Mouse (Mus musculus) layer of hippocampus, postnatal 36 days (tissue): ENCODE data around the gene Lrp6. TPM values are rescaled to one million over a fixed set of nuclear protein-coding genes. Genes with fewer than 3 reads are reported as not detected.
A peak's percentile ranks its signal among the peaks of the same experiment; 100 is the strongest.

Experiments used
- DNase-seq, 2 experiments: peaks; one replicate each; pipeline ENCODE4 v3.0.0; 2022
- total RNA-seq, 2 experiments: library from RNA; stranded (reverse); gene quantifications; 2 replicates each; pipeline ENCODE4 v1.2.3; 2021

Lrp6 gene
- total RNA-seq = 10 to 100 TPM; 50.5 to 54.8 TPM

- DNase-seq = peak; percentile 80 to 81
These were observed at the start of gene Lrp6 for GRCm38 (mm10) chr6:134566818-134567485. Lrp6 (minus strand) TSS chr6:134566965.

GRCm38 (mm10) chr6:134614723-134615648 lies 48.2 kb upstream of the Lrp6 start:
- peak; percentile 82 for DNase-seq

- DNase-seq = no peak
These were observed 47.6 kb upstream of the Lrp6 start for GRCm38 (mm10) chr6:134614322-134614721.

- no peak for DNase-seq
These were observed 45.1 kb upstream of the Lrp6 start for GRCm38 (mm10) chr6:134611896-134612295.

- no peak for DNase-seq
These were observed 43.6 kb upstream of the Lrp6 start for GRCm38 (mm10) chr6:134610380-134610779.

- no peak for DNase-seq
These were observed 40.4 kb upstream of the Lrp6 start for GRCm38 (mm10) chr6:134606949-134607746.

- no peak for DNase-seq
These were observed 39.8 kb upstream of the Lrp6 start for GRCm38 (mm10) chr6:134606540-134606939.

- no peak for DNase-seq
These were observed 38.4 kb upstream of the Lrp6 start for GRCm38 (mm10) chr6:134605196-134605595.

- no peak for DNase-seq
These were observed 35.7 kb upstream of the Lrp6 start for GRCm38 (mm10) chr6:134602371-134603003.

- DNase-seq = no peak
These were observed 35.0 kb upstream of the Lrp6 start for GRCm38 (mm10) chr6:134601766-134602165.

GRCm38 (mm10) chr6:134601130-134601529 lies 34.4 kb upstream of the Lrp6 start:
- DNase-seq = no peak

GRCm38 (mm10) chr6:134599239-134599638 lies 32.5 kb upstream of the Lrp6 start:
- DNase-seq = no peak

- DNase-seq = no peak
These were observed 31.0 kb upstream of the Lrp6 start for GRCm38 (mm10) chr6:134597651-134598229.

GRCm38 (mm10) chr6:134594569-134595442 lies 28.0 kb upstream of the Lrp6 start:
- no peak for DNase-seq

- no peak for DNase-seq
These were observed 24.8 kb upstream of the Lrp6 start for GRCm38 (mm10) chr6:134591614-134592013.

GRCm38 (mm10) chr6:134586241-134586640 lies 19.5 kb upstream of the Lrp6 start:
- no peak for DNase-seq

GRCm38 (mm10) chr6:134584616-134585015 lies 17.9 kb upstream of the Lrp6 start:
- no peak for DNase-seq

GRCm38 (mm10) chr6:134582110-134582509 lies 15.3 kb upstream of the Lrp6 start:
- no peak for DNase-seq

GRCm38 (mm10) chr6:134579506-134579905 lies 12.7 kb upstream of the Lrp6 start:
- no peak for DNase-seq

GRCm38 (mm10) chr6:134578039-134578438 lies 11.3 kb upstream of the Lrp6 start:
- no peak for DNase-seq

- DNase-seq = no peak
These were observed 8.6 kb upstream of the Lrp6 start for GRCm38 (mm10) chr6:134575288-134575741.
